Mouse (Mus musculus): ENCODE measurements around the gene Rragb. TPM values are rescaled to one million over a fixed set of nuclear protein-coding genes. Genes with fewer than 3 reads are reported as not detected.
A peak's percentile ranks its signal among the peaks of the same experiment; 100 is the strongest.
"Not testable (repeated sequence)": the region's sequence is repeated elsewhere in the genome, so short reads cannot be mapped to it uniquely, and the experiment has no call there.

The Rragb gene
- polyA plus RNA-seq (2015; fragmentation: Nextera tagmentation; extraction: Ambion mirVana), result 1.1 TPM in 2 replicates

GRCm38 (mm10) chrX:153139734-153140515, at the start of gene Rragb:
Gene Rragb, plus strand, starts transcription at chrX:153139981.
- Histone ChIP-seq H3K36me3 (ENCODE audit: control insufficient read depth, insufficient read depth) (no peaks in the 10 kb centered on the region), H3K4me3 (ENCODE audit: low read length) (peak within 1 kb of the TSS; percentile 59), H3K27me3 (ENCODE audit: control insufficient read depth, insufficient read depth, low read length) (no peaks in the 10 kb centered on the region), H3K9ac (ENCODE audit: low read length) (peak within 1 kb of the TSS; percentile 55), H3K9me3 (replicated peaks; ENCODE audit: control insufficient read depth, low read length) (no peaks in the 10 kb centered on the region), H3K4me1 (ENCODE audit: control insufficient read depth, insufficient read depth, low read length) (no peaks in the 10 kb centered on the region), H3K4me2 (ENCODE audit: low read depth, low read length) (peak within 1 kb of the TSS; percentile 72), H3K27ac (ENCODE audit: low read length) (no peak within 1 kb of the TSS; the same call in 1 of the 2 replicates)
- WGBS, result 9% methylated on average over 47 of the region's 47 CpGs
- ATAC-seq (replicated peaks; ENCODE audit: extremely low read depth, insufficient read depth, low FRiP score), result peak; percentile 92

DNA sequence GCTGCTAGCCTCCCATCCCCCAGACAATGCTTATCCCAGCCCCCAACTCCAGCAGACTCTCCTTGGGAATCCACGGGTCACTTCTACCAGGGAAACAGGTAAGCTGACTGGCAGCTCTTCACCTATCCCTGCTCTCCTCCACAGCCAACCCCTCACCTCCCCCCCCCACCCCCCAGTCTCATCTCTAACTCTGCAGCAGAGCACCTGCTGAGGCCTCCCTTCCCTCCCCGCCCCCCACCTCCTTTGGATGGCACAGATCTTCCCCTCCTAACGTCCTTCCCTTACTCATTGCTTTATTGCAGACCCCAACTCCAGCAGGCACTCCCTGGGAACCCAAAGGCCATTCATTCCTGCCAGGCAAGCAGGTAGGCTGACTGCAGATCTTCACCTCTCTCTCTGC, 21.3 kb upstream of the Rragb start, which contains the start of gene Foxr2:
Foxr2 (plus strand) TSS at position 301 of the 400 bp plus-strand sequence.
- no peaks in the 10 kb centered on the region for H3K9me3 ChIP-seq (replicated peaks; ENCODE audit: control insufficient read depth, low read length)
- no peak within 1 kb of the TSS for H3K9ac ChIP-seq (ENCODE audit: low read length)
- H3K27ac ChIP-seq (ENCODE audit: low read length), result no peak within 1 kb of the TSS
- H3K4me3 ChIP-seq (ENCODE audit: low read length), result no peak within 1 kb of the TSS
- ATAC-seq (replicated peaks; ENCODE audit: extremely low read depth, insufficient read depth, low FRiP score), result no peak
- no peaks in the 10 kb centered on the region for H3K27me3 ChIP-seq (ENCODE audit: control insufficient read depth, insufficient read depth, low read length)
- no peaks in the 10 kb centered on the region for H3K4me1 ChIP-seq (ENCODE audit: control insufficient read depth, insufficient read depth, low read length)
- no peak within 1 kb of the TSS for H3K4me2 ChIP-seq (ENCODE audit: low read depth, low read length)
- no peaks in the 10 kb centered on the region for H3K36me3 ChIP-seq (ENCODE audit: control insufficient read depth, insufficient read depth)
- WGBS, result 16% methylated on average over 3 of the region's 3 CpGs

GRCm38 (mm10) chrX:153119013-153119412, 20.8 kb upstream of the Rragb start:
- no peak for ATAC-seq (replicated peaks; ENCODE audit: extremely low read depth, insufficient read depth, low FRiP score)
- 33% methylated on average over 2 of the region's 2 CpGs for WGBS

DNA sequence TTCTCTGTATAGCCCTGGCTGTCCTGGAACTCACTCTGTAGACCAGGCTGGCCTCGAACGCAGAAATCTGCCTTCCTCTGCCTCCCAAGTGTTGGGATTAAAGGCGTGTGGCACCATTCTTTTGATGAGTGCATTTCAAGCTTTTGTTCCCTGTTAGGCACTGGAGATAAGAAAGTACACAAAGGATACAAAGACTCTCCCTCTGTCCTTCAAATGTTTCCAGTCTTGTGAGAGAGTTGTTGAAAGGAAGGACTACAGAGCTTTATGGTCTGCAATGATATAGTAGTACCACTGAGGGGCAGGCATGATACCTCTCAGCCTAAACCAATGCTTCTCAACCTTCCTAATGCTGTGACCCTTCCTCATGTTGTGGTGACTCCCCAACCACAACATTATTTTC, 2.9 kb downstream of the Rragb start:
- no peaks in the 10 kb centered on the region for H3K9me3 ChIP-seq (replicated peaks; ENCODE audit: control insufficient read depth, low read length)
- 61% methylated on average over 3 of the region's 3 CpGs for WGBS

More at GRCm38 (mm10) chrX:153119013-153119412, 20.8 kb upstream of the Rragb start:
- no peak overlapping the region for H3K27ac ChIP-seq (ENCODE audit: low read length)
- no peaks in the 10 kb centered on the region for H3K4me1 ChIP-seq (ENCODE audit: control insufficient read depth, insufficient read depth, low read length)
- H3K9ac ChIP-seq (ENCODE audit: low read length), result no peak overlapping the region
- no peaks in the 10 kb centered on the region for H3K27me3 ChIP-seq (ENCODE audit: control insufficient read depth, insufficient read depth, low read length)
- no peak overlapping the region for H3K4me3 ChIP-seq (ENCODE audit: low read length)
- no peak overlapping the region for H3K4me2 ChIP-seq (ENCODE audit: low read depth, low read length)
- no peaks in the 10 kb centered on the region for H3K36me3 ChIP-seq (ENCODE audit: control insufficient read depth, insufficient read depth)
- H3K9me3 ChIP-seq (replicated peaks; ENCODE audit: control insufficient read depth, low read length), result no peaks in the 10 kb centered on the region

GRCm38 (mm10) chrX:153151766-153152165, 12.0 kb downstream of the Rragb start:
- H3K27ac ChIP-seq (ENCODE audit: low read length), result no peak overlapping the region
- no peak overlapping the region for H3K4me3 ChIP-seq (ENCODE audit: low read length)
- no peaks in the 10 kb centered on the region for H3K4me1 ChIP-seq (ENCODE audit: control insufficient read depth, insufficient read depth, low read length)
- WGBS, result 32% methylated on average over 1 of the region's 1 CpGs
- H3K9me3 ChIP-seq (replicated peaks; ENCODE audit: control insufficient read depth, low read length), result no peaks in the 10 kb centered on the region
- H3K4me2 ChIP-seq (ENCODE audit: low read depth, low read length), result no peak overlapping the region
- no peaks in the 10 kb centered on the region for H3K36me3 ChIP-seq (ENCODE audit: control insufficient read depth, insufficient read depth)
- H3K27me3 ChIP-seq (ENCODE audit: control insufficient read depth, insufficient read depth, low read length), result no peaks in the 10 kb centered on the region
- no peak overlapping the region for H3K9ac ChIP-seq (ENCODE audit: low read length)
- no peak for ATAC-seq (replicated peaks; ENCODE audit: extremely low read depth, insufficient read depth, low FRiP score)

More for the DNA sequence above, 2.9 kb downstream of the Rragb start:
- no peak overlapping the region for H3K4me2 ChIP-seq (ENCODE audit: low read depth, low read length)
- H3K27me3 ChIP-seq (ENCODE audit: control insufficient read depth, insufficient read depth, low read length), result no peaks in the 10 kb centered on the region
- H3K4me3 ChIP-seq (ENCODE audit: low read length), result no peak overlapping the region
- H3K36me3 ChIP-seq (ENCODE audit: control insufficient read depth, insufficient read depth), result no peaks in the 10 kb centered on the region
- no peak for ATAC-seq (replicated peaks; ENCODE audit: extremely low read depth, insufficient read depth, low FRiP score)
- no peak overlapping the region for H3K27ac ChIP-seq (ENCODE audit: low read length)
- no peak overlapping the region for H3K9ac ChIP-seq (ENCODE audit: low read length)
- no peaks in the 10 kb centered on the region for H3K4me1 ChIP-seq (ENCODE audit: control insufficient read depth, insufficient read depth, low read length)

DNA sequence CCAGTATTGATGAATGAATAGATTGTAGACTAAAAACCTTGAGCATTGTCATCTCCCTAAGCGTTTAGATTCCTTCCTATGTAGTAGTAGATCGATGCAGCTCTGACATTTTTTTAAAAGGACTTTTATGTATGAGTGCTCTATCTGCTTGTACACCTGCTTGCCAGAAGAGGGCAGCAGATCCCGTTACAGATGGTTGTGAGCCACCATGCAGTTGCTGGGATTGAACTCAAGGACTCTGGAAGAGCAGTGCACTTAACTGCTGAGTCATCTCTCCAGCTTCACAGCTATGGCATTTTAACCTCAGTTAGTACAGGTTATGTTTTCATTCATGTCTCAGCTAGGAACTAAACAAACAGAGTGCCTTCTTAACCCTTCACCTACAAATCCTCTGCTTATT, 15.5 kb downstream of the Rragb start:
- no peaks in the 10 kb centered on the region for H3K4me1 ChIP-seq (ENCODE audit: control insufficient read depth, insufficient read depth, low read length)
- no peak overlapping the region for H3K4me2 ChIP-seq (ENCODE audit: low read depth, low read length)
- no peak overlapping the region for H3K4me3 ChIP-seq (ENCODE audit: low read length)
- no peaks in the 10 kb centered on the region for H3K27me3 ChIP-seq (ENCODE audit: control insufficient read depth, insufficient read depth, low read length)
- H3K36me3 ChIP-seq (ENCODE audit: control insufficient read depth, insufficient read depth), result no peaks in the 10 kb centered on the region
- no peak for ATAC-seq (replicated peaks; ENCODE audit: extremely low read depth, insufficient read depth, low FRiP score)
- no peak overlapping the region for H3K27ac ChIP-seq (ENCODE audit: low read length)
- no peak overlapping the region for H3K9ac ChIP-seq (ENCODE audit: low read length)
- H3K9me3 ChIP-seq (replicated peaks; ENCODE audit: control insufficient read depth, low read length), result no peaks in the 10 kb centered on the region
- whole genome bisulfite sequencing, result 50% methylated on average over 3 of the region's 3 CpGs

DNA sequence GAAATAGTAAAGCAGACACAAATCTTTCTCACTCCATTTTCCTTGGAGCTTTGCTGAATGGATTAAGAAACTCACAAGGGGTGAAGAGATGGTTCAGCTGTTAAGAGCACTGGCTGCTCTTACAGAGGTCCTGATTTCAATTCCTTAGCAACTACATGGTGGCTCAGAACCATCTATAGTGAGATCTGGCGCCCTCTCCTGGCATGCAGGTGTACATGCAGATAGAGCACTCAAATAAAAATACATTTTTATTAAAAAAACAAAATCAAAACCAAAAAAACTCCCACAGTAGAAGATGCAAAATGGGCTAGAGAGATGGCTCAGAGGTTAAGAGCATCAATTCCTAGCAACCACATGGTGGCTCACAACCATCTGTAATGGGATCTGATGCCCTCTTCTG, 35.0 kb downstream of the Rragb start:
- H3K9me3 ChIP-seq (replicated peaks; ENCODE audit: control insufficient read depth, low read length), result no peaks in the 10 kb centered on the region

DNA sequence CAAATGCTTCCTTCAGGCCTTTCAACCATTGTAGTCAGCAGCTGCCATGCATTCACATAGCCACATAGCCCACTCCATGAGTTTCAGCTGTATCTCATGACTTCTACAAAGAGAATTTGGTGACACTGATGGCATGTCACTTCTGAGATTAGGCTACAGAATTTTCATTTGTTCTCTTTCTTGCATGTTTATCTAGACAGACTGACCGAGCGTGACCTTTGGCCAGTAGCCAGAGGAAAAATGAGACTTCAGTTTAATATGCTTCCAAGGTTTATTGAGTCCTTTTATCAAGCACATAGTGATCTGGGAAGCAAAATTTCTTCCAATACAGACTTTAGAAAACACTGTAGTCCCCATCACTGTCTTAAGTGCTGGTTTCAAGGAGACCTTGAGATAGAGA, 42.4 kb downstream of the Rragb start:
- ATAC-seq (replicated peaks; ENCODE audit: extremely low read depth, insufficient read depth, low FRiP score), result no peak
- Histone ChIP-seq H3K27ac (ENCODE audit: low read length) (no peak overlapping the region), H3K4me2 (ENCODE audit: low read depth, low read length) (no peak overlapping the region), H3K27me3 (ENCODE audit: control insufficient read depth, insufficient read depth, low read length) (no peaks in the 10 kb centered on the region), H3K36me3 (ENCODE audit: control insufficient read depth, insufficient read depth) (no peaks in the 10 kb centered on the region), H3K9me3 (replicated peaks; ENCODE audit: control insufficient read depth, low read length) (no peaks in the 10 kb centered on the region), H3K9ac (ENCODE audit: low read length) (no peak overlapping the region), H3K4me1 (ENCODE audit: control insufficient read depth, insufficient read depth, low read length) (no peaks in the 10 kb centered on the region), H3K4me3 (ENCODE audit: low read length) (no peak overlapping the region)
- 46% methylated on average over 2 of the region's 2 CpGs for WGBS

More for the DNA sequence above, 35.0 kb downstream of the Rragb start:
- H3K27me3 ChIP-seq (ENCODE audit: control insufficient read depth, insufficient read depth, low read length), result no peaks in the 10 kb centered on the region
- H3K27ac ChIP-seq (ENCODE audit: low read length), result no peak overlapping the region
- H3K4me2 ChIP-seq (ENCODE audit: low read depth, low read length), result no peak overlapping the region
- no peaks in the 10 kb centered on the region for H3K4me1 ChIP-seq (ENCODE audit: control insufficient read depth, insufficient read depth, low read length)
- no peak overlapping the region for H3K9ac ChIP-seq (ENCODE audit: low read length)
- no peaks in the 10 kb centered on the region for H3K36me3 ChIP-seq (ENCODE audit: control insufficient read depth, insufficient read depth)
- no peak for ATAC-seq (replicated peaks; ENCODE audit: extremely low read depth, insufficient read depth, low FRiP score)
- no peak overlapping the region for H3K4me3 ChIP-seq (ENCODE audit: low read length)
- WGBS, result 11% methylated on average over 1 of the region's 1 CpGs

DNA sequence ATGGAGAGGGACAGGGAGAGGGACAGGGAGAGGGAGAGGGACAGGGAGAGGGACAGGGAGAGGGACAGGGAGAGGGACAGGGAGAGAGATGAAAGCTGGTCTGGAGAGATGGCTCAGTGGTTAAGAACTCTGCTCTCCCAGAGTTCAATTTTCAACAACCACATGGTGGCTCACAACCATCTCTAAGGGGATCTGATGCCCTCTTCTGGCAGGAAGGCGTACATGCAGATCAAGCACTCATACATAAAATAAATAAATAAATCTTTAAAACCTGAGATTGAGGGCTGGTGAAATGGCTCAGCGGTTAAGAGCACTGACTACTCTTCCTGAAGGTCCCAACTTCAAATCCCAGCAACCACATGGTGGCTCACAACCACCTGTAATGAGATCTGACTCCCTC, 59.4 kb downstream of the Rragb start:
- not testable (repeated sequence) for H3K27ac ChIP-seq (ENCODE audit: low read length); H3K9me3 ChIP-seq (replicated peaks; ENCODE audit: control insufficient read depth, low read length); ATAC-seq (replicated peaks; ENCODE audit: extremely low read depth, insufficient read depth, low FRiP score); H3K27me3 ChIP-seq (ENCODE audit: control insufficient read depth, insufficient read depth, low read length); H3K4me2 ChIP-seq (ENCODE audit: low read depth, low read length); H3K36me3 ChIP-seq (ENCODE audit: control insufficient read depth, insufficient read depth); H3K9ac ChIP-seq (ENCODE audit: low read length); H3K4me3 ChIP-seq (ENCODE audit: low read length); H3K4me1 ChIP-seq (ENCODE audit: control insufficient read depth, insufficient read depth, low read length)
- WGBS, result 68% methylated on average over 2 of the region's 2 CpGs

All from heart, embryonic 16.5 days (tissue).